ENCODE assay signal across 11 mouse cellular contexts in genomic region chrX:102037506-102037905, GRCm38 (mm10). TPM values are rescaled to one million over a fixed set of nuclear protein-coding genes. Genes with fewer than 3 reads are reported as not detected.
DNase-seq lines count a peak whose midpoint lies in the region; ATAC-seq and TF ChIP-seq lines count a peak whose summit lies in the region.
"Had no signal": no experiment of that assay in that cellular context is flagged by ENCODE, and none has a peak within 500 bp of the region (broad histone marks: within the 10 kb centered on the region; RNA-seq: fewer than 3 reads in every experiment).

No protein-coding gene starts in this region.

- no peak overlapping the region for H3K9ac ChIP-seq in kidney, embryonic 15.5 days
- H3K9ac ChIP-seq: embryonic facial prominence, embryonic 12.5 days had no signal

- 59% methylated on average over 2 of the region's 2 CpGs for WGBS in kidney, adult 2 months
- WGBS in kidney, embryonic 15.5 days = 76% methylated on average over 2 of the region's 2 CpGs
- 72% methylated on average over 2 of the region's 2 CpGs for WGBS in embryonic facial prominence, embryonic 10.5 days

- in situ Hi-C loops in Patski (cut with MboI; ENCODE audit: low pct_unique_long_range_greater_than_20kb) = no loop called here

- H3K36me3 ChIP-seq in kidney, adult 2 months (ENCODE audit: control insufficient read depth, insufficient read depth, low read length) = no peaks in the 10 kb centered on the region
- H3K36me3 ChIP-seq in kidney, embryonic 15.5 days = no peaks in the 10 kb centered on the region
- H3K36me3 ChIP-seq in embryonic facial prominence, embryonic 10.5 days (replicated peaks) = no peaks in the 10 kb centered on the region
- H3K36me3 ChIP-seq: embryonic facial prominence, embryonic 12.5 days; G1E had no signal

- H3K27me3 ChIP-seq in kidney, adult 2 months (replicated peaks; ENCODE audit: control insufficient read depth, insufficient read depth, low read length) = no peaks in the 10 kb centered on the region
- peaks cover 45% of the 10 kb centered on the region for H3K27me3 ChIP-seq in kidney, embryonic 15.5 days
- no peaks in the 10 kb centered on the region for H3K27me3 ChIP-seq in Patski
- H3K27me3 ChIP-seq in embryonic facial prominence, embryonic 10.5 days (replicated peaks; ENCODE audit: low read depth, poor library complexity, severe bottlenecking) = peaks cover 88% of the 10 kb centered on the region

- TF ChIP-seq CTCF in kidney, adult 2 months (conservative IDR thresholded peaks at IDR 0.05; ENCODE audit: insufficient read depth, insufficient read length, low read depth, low read length) = no peak
- TF ChIP-seq CTCF in Patski (IDR thresholded peaks at IDR 0.05) = no peak

- H3K4me1 ChIP-seq in kidney, adult 2 months (ENCODE audit: control insufficient read depth, insufficient read depth, low read length) = peaks cover 8% of the 10 kb centered on the region; the same call in 1 of the 2 replicates
- no peaks in the 10 kb centered on the region; the same call in 1 of the 2 replicates for H3K4me1 ChIP-seq in kidney, embryonic 15.5 days
- no peaks in the 10 kb centered on the region for H3K4me1 ChIP-seq in embryonic facial prominence, embryonic 10.5 days
- H3K4me1 ChIP-seq: embryonic facial prominence, embryonic 12.5 days had no signal

- no peaks in the 10 kb centered on the region for H3K9me3 ChIP-seq in kidney, embryonic 15.5 days (replicated peaks)
- H3K9me3 ChIP-seq in embryonic facial prominence, embryonic 10.5 days = no peaks in the 10 kb centered on the region
- H3K9me3 ChIP-seq: embryonic facial prominence, embryonic 12.5 days; G1E had no signal

- CTCF ChIA-PET in Patski (lab: Charles Lee) = interaction anchor here (1.0 to 1.3 kb wide), 6 partner anchors 15 to 234 kb away, joined by 3 to 4 read pairs (median 3); no protein-coding TSS in a partner anchor

- no peak overlapping the region for H3K4me2 ChIP-seq in kidney, embryonic 15.5 days
- H3K4me2 ChIP-seq: embryonic facial prominence, embryonic 12.5 days had no signal

- POLR2A ChIA-PET in Patski (lab: Charles Lee) = no interaction called here

- ATAC-seq in kidney, embryonic 15.5 days (replicated peaks; ENCODE audit: low FRiP score) = no peak
- peak; percentile 51 for ATAC-seq in Patski
- no peak for ATAC-seq in frontal cortex, adult (ENCODE audit: low TSS enrichment)

- peak overlapping the region; percentile 42 for H3K27ac ChIP-seq in kidney, adult 2 months (ENCODE audit: insufficient read depth, low read depth, low read length)
- H3K27ac ChIP-seq in kidney, embryonic 15.5 days = no peak overlapping the region
- H3K27ac ChIP-seq in embryonic facial prominence, embryonic 10.5 days (replicated peaks) = no peak overlapping the region
- H3K27ac ChIP-seq: embryonic facial prominence, embryonic 12.5 days had no signal

- peak; percentile 89 for DNase-seq in kidney, adult 2 months
- no peak for DNase-seq in Patski (ENCODE audit: low read depth, low spot score)
- peak; percentile 78 for DNase-seq in cerebellum, adult 11-12 months
- DNase-seq in kidney, adult 9 months = peak; percentile 83
- DNase-seq in layer of hippocampus, adult 8-10 months (ENCODE audit: low spot score in 2 of 2) = no peak
- no peak for DNase-seq in embryonic facial prominence, embryonic 10.5 days (ENCODE audit: low spot score)
- DNase-seq: right cerebral cortex, postnatal 25 days had no signal

- H3K4me3 ChIP-seq in kidney, adult 2 months (ENCODE audit: insufficient read depth, low read depth, low read length) = no peak overlapping the region
- H3K4me3 ChIP-seq in kidney, embryonic 15.5 days (replicated peaks) = no peak overlapping the region
- H3K4me3 ChIP-seq in embryonic facial prominence, embryonic 10.5 days = no peak overlapping the region
- H3K4me3 ChIP-seq: embryonic facial prominence, embryonic 12.5 days had no signal

- TF ChIP-seq POLR2A in kidney, adult 2 months (IDR thresholded peaks at IDR 0.05; ENCODE audit: low read depth, low read length) = no peak

RNA-seq across cellular contexts. Expression of gene Rtl5, which starts 33.6 kb away (rescaled TPM):
- polyA plus RNA-seq in kidney, adult 2 months (2012; rRNA removed) = 9.7 and 11.9 TPM in 2 replicates
- 2.5 and 2.8 TPM in 2 replicates for polyA plus RNA-seq in kidney, embryonic 15.5 days (2015; fragmentation: Nextera tagmentation; extraction: Ambion mirVana)
- 8.5 TPM for polyA plus RNA-seq in Patski (2021)
- total RNA-seq in layer of hippocampus, adult 8-10 months (2022) = 10 to 100 TPM in 3 of 4 experiments, 1 to 10 TPM in 1; 9.6 to 15.4 (median 13.0) TPM
- 1.9 and 3.1 TPM in 2 replicates for polyA plus RNA-seq in embryonic facial prominence, embryonic 10.5 days (2016; fragmentation: Nextera tagmentation; extraction: Ambion mirVana)
- polyA plus RNA-seq: G1E had no signal

Comparison
In these comparisons a context has a peak if more than half of its experiments do, and no peak if none do; other contexts are left out.
1. DNase-seq: peak in kidney, adult 2 months (single experiment), cerebellum, adult 11-12 months (single experiment) and kidney, adult 9 months (single experiment); none in Patski (single experiment), layer of hippocampus, adult 8-10 months (0 of 2) and embryonic facial prominence, embryonic 10.5 days (single experiment).